Mouse (Mus musculus) frontal cortex, adult 2 months (tissue): ENCODE results near the gene Irgc1. TPM values are rescaled to one million over a fixed set of nuclear protein-coding genes. Genes with fewer than 3 reads are reported as not detected.

Source experiments
- polyA plus RNA-seq: library from polyadenylated mRNA; depleted of rRNA; stranded (reverse); fragments of >200 nt; gene quantifications from 2 replicates; pipeline ENCODE4 v1.2.3, GENCODE M21; 2012; rRNA removed

Gene Irgc1
- polyA plus RNA-seq, 1 experiment, result 0.68 TPM

Other genes with a start within 250 kb of the Irgc1 start
- gene Zfp111, start 240.9 kb downstream of the Irgc1 start, polyA plus RNA-seq, result 3.9 and 4.4 TPM in 2 replicates
- gene Zfp109, start 214.7 kb downstream of the Irgc1 start, polyA plus RNA-seq, result 4.4 and 4.5 TPM in 2 replicates
- gene Zfp108, start 197.5 kb downstream of the Irgc1 start, polyA plus RNA-seq, result 4.7 and 5.7 TPM in 2 replicates
- 8.7 and 9.0 TPM in 2 replicates for gene Zfp93, start 181.9 kb downstream of the Irgc1 start, polyA plus RNA-seq
- gene Zfp61, start 151.1 kb downstream of the Irgc1 start, polyA plus RNA-seq, result 27.5 and 28.7 TPM in 2 replicates
- 20.3 and 21.0 TPM in 2 replicates for gene Zfp94, start 135.6 kb downstream of the Irgc1 start, polyA plus RNA-seq
- gene Tescl, start 118.4 kb downstream of the Irgc1 start, polyA plus RNA-seq, result not detected in 2 replicates
- 0.04 TPM in 1 of 2 replicates, not detected in the other for gene Lypd5, start 103.1 kb downstream of the Irgc1 start, polyA plus RNA-seq
- 2.4 and 3.0 TPM in 2 replicates for gene Kcnn4, start 82.0 kb downstream of the Irgc1 start, polyA plus RNA-seq
- 78.1 and 90.1 TPM in 2 replicates for gene Smg9, start 52.7 kb downstream of the Irgc1 start, polyA plus RNA-seq
- gene Plaur, start 10.2 kb upstream of the Irgc1 start, polyA plus RNA-seq, result 1.1 and 1.8 TPM in 2 replicates
- gene Cadm4, start 29.7 kb upstream of the Irgc1 start, polyA plus RNA-seq, result 225 and 258 TPM in 2 replicates
- 82.8 and 84.1 TPM in 2 replicates for gene Zfp428, start 54.7 kb upstream of the Irgc1 start, polyA plus RNA-seq
- not detected in 2 replicates for gene AC161166.1, start 60.2 kb upstream of the Irgc1 start, polyA plus RNA-seq
- gene Irgq, start 78.4 kb upstream of the Irgc1 start, polyA plus RNA-seq, result 46.3 and 46.7 TPM in 2 replicates
- gene Pinlyp, start 93.8 kb upstream of the Irgc1 start, polyA plus RNA-seq, result not detected in 2 replicates
- 48.8 and 49.0 TPM in 2 replicates for gene Xrcc1, start 94.0 kb upstream of the Irgc1 start, polyA plus RNA-seq
- gene Ethe1, start 135.2 kb upstream of the Irgc1 start, polyA plus RNA-seq, result 14.9 and 17.2 TPM in 2 replicates
- gene Zfp575, start 135.3 kb upstream of the Irgc1 start, polyA plus RNA-seq, result 6.7 and 7.7 TPM in 2 replicates
- gene Phldb3, start 158.5 kb upstream of the Irgc1 start, polyA plus RNA-seq, result 0.08 and 0.12 TPM in 2 replicates
- not detected in 2 replicates for gene Lypd3, start 184.3 kb upstream of the Irgc1 start, polyA plus RNA-seq
- not detected in 2 replicates for gene Tex101, start 224.4 kb upstream of the Irgc1 start, polyA plus RNA-seq